Mouse (Mus musculus) MN1 (cell line): ENCODE data around the gene Tspan11.

Source experiments
- DNase-seq: peaks from one replicate; pipeline ENCODE4 v3.0.0-alpha.2; 2016; ENCODE audit warnings: low spot score

Tspan11 gene

GRCm38 (mm10) chr6:127991509-127992176 lies 104.3 kb downstream of the Tspan11 start:
- DNase-seq = peak; percentile 16

GRCm38 (mm10) chr6:127992993-127993392 lies 105.6 kb downstream of the Tspan11 start:
- DNase-seq = no peak

- DNase-seq = no peak
These were observed 109.5 kb downstream of the Tspan11 start for GRCm38 (mm10) chr6:127996928-127997327.

GRCm38 (mm10) chr6:127999118-127999517 lies 111.7 kb downstream of the Tspan11 start:
- no peak for DNase-seq

- no peak for DNase-seq
These were observed 113.4 kb downstream of the Tspan11 start for GRCm38 (mm10) chr6:128000777-128001176.

- DNase-seq = no peak
These were observed 114.2 kb downstream of the Tspan11 start for GRCm38 (mm10) chr6:128001587-128001986.

GRCm38 (mm10) chr6:128002104-128002503 lies 114.7 kb downstream of the Tspan11 start:
- DNase-seq = no peak

GRCm38 (mm10) chr6:128002667-128003066 lies 115.3 kb downstream of the Tspan11 start:
- DNase-seq = no peak

- DNase-seq = no peak
These were observed 116.2 kb downstream of the Tspan11 start for GRCm38 (mm10) chr6:128003542-128003941.
